Mouse (Mus musculus): ENCODE results near the gene 1700020D05Rik.

GRCm38 (mm10) chr19:5472857-5473256 lies 30.7 kb downstream of the 1700020D05Rik start:
- TF ChIP-seq EP300 (IDR thresholded peaks at IDR 0.05) (no peak), CTCF (IDR thresholded peaks at IDR 0.05) (peak; percentile 55)

Measured in lung, postnatal 0 days (tissue).